Mouse (Mus musculus) small intestine, adult 2 months (tissue): ENCODE results near the gene Fam240a.

Experiments used
- CTCF ChIP-seq: fragments of 200-500 bp; IDR thresholded peaks from 2 replicates; pipeline ENCODE4 v1.5.1; 2012; ENCODE audit warnings: low read depth, mild to moderate bottlenecking, control low read depth, inconsistent platforms, low read length, moderate library complexity, mixed read lengths; ENCODE audit not compliant: insufficient replicate concordance, insufficient read length; ENCODE audit errors: extremely low read depth
- POLR2A ChIP-seq: fragments of 200-500 bp; IDR thresholded peaks from 2 replicates; pipeline ENCODE4 v1.6.1; 2012; ENCODE audit warnings: low read depth, mild to moderate bottlenecking, control low read depth, inconsistent platforms, low read length, moderate library complexity

DNA sequence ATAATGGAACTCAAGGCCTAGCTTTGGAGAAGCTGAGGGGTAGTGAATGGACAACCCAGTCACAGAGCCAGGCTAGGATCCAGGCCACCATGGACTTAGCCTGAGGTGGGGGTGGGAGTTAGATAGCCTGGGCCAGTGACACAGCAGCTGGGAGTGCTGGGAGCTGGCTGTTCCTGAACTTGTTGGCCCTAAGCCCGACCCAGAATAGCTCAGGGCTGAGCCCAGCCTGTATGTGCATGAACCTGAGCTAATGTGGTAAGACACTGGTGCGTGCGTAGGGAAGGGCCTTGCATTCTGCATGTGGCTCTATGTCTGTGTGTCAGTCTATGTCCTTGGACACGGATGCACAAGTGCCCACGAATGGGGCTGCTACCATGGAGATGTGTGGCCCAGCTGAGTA, 38.8 kb downstream of the Fam240a start:
- TF ChIP-seq CTCF (no peak), POLR2A (no peak)
